Mouse (Mus musculus) brain, embryonic 18.5 days (tissue): ENCODE measurements around the gene Bcl6.

ENCODE experiments used
- DNase-seq: peaks from one replicate; pipeline ENCODE4 v3.0.0-alpha.2; 2012; ENCODE audit warnings: low read depth, low spot score

The Bcl6 gene

DNA sequence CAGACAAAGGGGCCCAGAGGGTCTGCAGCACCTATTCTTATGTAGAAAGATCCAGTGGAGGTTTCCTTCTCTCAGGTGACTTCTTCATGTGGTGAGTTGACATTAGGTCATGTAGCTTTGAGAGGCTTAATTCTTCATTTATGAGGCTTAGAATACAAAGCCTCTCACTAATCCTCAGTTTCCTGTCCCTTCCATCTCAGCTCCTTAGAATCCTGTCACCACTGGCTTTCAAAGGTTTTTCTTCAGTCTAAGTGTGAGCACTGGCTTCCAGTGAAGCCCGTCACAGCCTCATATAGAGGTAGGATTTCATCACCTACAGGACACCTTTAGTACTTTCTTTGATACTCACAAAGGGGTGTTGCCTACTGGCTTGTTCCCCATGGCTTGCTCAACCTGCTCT is 65.7 kb downstream of the Bcl6 start:
- no peak for DNase-seq

DNA sequence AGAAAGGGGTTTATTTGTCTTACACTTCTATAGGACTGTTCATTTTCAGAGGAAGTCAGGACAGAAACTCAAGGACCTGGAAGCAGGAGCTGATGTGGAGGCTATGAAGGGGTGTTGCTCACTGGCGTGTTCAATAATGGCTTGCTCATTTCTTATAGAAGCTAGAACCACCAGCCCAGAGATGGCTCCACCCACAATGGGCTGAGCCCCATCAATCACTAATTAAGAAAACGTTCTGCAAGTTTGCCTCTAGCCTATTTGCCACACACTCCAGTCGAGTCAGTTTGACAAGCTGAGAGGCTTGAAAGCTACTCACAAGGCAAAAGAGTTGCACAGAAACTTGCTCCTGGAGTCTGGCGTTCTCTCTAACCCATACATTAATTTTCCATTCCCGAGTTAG is 67.0 kb downstream of the Bcl6 start:
- DNase-seq = no peak

DNA sequence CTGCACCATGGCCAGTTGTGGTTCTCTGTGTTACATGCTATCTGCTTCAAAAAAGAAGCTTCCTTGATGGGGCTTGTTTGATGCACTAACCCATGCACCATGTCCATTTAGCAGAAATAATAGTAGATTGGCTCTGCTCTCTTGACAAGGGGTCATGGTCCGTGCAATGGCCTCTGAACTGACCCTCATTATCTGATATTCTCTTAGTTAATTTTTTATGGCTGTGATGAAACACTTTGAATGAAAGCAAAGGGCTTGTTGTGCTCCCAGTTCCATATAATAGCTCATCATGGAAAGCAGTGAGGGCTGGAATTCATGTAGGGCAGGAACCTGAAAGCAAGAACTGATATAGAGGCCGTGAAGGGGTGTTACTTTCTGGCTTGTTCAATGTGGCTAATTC is 69.2 kb downstream of the Bcl6 start:
- no peak for DNase-seq
